Mouse (Mus musculus): ENCODE measurements around the gene Eid1.

GRCm38 (mm10) chr2:125701606-125702005 lies 28.7 kb downstream of the Eid1 start:
- TF ChIP-seq POLR2A (IDR thresholded peaks at IDR 0.05; ENCODE audit: low read depth, low read length) = no peak
- TF ChIP-seq CTCF (conservative IDR thresholded peaks at IDR 0.05; ENCODE audit: insufficient read depth, insufficient read length, low read depth, low read length) = no peak

Measured in kidney, adult 2 months (tissue).